Mouse (Mus musculus) T-helper 1 cell (primary cell): ENCODE results near the gene Dus2.
"Not testable (repeated sequence)": the region's sequence is repeated elsewhere in the genome, so short reads cannot be mapped to it uniquely, and the experiment has no call there.

Source experiments
- in situ Hi-C: fragments of 300-600 bp; cut with MboI, MseI; formaldehyde crosslinking; loops from one replicate; pipeline ENCODE4 v1.15.1; 2025; ENCODE audit warnings: high pct_unique_total_duplicates

The Dus2 gene

GRCm38 (mm10) chr8:105990856-105991387 lies at the start of gene Dus2:
Dus2 (plus strand) TSS chr8:105991337.
- in situ Hi-C loops = no loop called here

DNA sequence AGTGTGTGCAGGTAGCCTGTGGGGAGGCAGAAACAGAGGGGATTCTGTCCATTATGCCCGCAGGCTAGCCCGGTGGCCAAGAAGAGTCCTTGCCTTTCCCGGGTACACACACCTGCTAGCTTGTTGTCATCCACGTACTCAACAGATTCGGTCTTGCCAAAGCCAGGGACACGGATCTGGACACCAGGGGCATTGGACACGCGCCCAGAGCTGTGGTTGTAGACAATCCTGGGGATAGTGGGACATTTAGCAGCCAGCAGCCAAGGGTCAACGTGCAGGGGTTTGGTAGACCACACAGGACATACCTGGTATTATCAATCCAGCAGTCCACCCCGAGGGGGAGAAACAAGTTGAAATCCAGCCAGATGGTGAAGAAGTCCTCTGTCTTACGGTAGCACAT lies 49.1 kb upstream of the Dus2 start:
- in situ Hi-C loops = no loop called here

- in situ Hi-C loops = no loop called here
These were observed 48.6 kb upstream of the Dus2 start for GRCm38 (mm10) chr8:105942542-105942941.

- in situ Hi-C loops = no loop called here
These were observed 47.8 kb upstream of the Dus2 start, which contains the start of gene Lcat for GRCm38 (mm10) chr8:105943321-105943739. Lcat (minus strand) TSS chr8:105943382.

DNA sequence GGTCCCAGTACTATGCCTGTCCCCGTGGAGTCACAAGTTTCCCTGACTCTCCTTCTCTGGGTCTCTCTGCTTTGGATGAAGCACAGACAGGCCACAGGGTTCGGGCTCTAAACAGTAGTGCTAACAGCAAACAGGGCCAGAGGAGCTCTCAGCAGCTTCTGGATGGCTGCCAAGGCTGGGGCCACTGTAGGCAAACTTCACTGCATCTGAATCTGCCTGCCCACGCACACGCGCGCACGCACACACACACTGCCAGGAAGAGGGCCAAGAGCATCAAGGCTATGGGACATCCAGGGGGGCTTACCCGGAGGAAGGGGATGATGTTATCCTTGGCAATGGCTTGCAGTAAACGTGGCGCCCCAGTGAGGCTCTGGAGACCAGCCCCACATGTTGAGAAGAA lies 41.8 kb upstream of the Dus2 start:
- in situ Hi-C loops = no loop called here

GRCm38 (mm10) chr8:105951057-105951659 lies 40.0 kb upstream of the Dus2 start:
- in situ Hi-C loops = no loop called here

GRCm38 (mm10) chr8:105956556-105956955 lies 34.6 kb upstream of the Dus2 start:
- in situ Hi-C loops = no loop called here

DNA sequence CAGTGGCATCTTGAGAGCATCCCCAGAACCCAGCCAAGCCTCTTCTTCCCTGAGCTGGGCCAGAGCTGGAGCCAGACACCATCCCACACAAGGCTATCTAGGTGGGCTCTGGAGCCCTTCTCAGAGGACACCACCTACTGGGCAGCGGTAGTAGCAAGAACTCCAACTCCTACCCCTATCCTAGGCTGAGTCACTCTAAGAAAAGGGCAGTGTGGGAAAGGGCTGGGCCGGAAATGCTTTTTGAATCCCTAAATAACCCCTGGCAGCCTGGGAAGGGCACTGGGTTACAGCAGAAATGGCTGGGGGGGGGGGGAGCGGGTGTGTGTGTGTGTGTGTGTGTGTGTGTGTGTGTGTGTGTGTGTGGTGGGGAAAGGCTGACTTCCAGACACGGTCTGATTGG lies 33.3 kb upstream of the Dus2 start:
- in situ Hi-C loops = no loop called here

GRCm38 (mm10) chr8:105959350-105959749 lies 31.8 kb upstream of the Dus2 start:
- in situ Hi-C loops = no loop called here

GRCm38 (mm10) chr8:105961101-105961500 lies 30.0 kb upstream of the Dus2 start:
- in situ Hi-C loops = no loop called here

- in situ Hi-C loops = no loop called here
These were observed 29.6 kb upstream of the Dus2 start for GRCm38 (mm10) chr8:105961536-105961935.

GRCm38 (mm10) chr8:105964506-105965265 lies 26.5 kb upstream of the Dus2 start:
- in situ Hi-C loops = no loop called here

- in situ Hi-C loops = no loop called here
These were observed 25.8 kb upstream of the Dus2 start for GRCm38 (mm10) chr8:105965266-105965904.

- in situ Hi-C loops = no loop called here
These were observed 25.2 kb upstream of the Dus2 start, which contains the start of gene Slc12a4 for GRCm38 (mm10) chr8:105965905-105966341. Slc12a4 (minus strand) TSS chr8:105966097.

- in situ Hi-C loops = no loop called here
These were observed 24.3 kb upstream of the Dus2 start for GRCm38 (mm10) chr8:105966692-105967311.

DNA sequence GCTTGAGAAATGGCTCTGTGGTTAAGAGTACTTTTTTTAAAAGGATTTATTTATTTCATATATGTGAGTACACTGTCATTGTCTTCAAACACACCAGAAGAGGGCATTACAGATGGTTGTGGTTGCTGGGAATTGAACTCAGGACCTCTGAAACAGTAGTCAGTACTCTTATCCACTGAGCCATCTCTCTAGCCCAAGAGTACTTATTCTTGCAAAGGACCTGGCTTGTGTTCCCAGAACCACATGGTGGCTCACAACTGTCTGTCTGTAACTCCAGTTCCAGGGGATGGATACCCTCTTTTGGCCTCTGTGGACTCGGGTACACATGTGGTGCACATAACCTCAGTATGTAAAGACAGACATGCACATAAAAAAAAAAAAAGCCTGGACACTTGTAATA lies 21.8 kb upstream of the Dus2 start:
- in situ Hi-C loops = no loop called here

- in situ Hi-C loops = no loop called here
These were observed 20.0 kb upstream of the Dus2 start for GRCm38 (mm10) chr8:105971019-105971720.

- in situ Hi-C loops = no loop called here
These were observed 15.8 kb upstream of the Dus2 start for GRCm38 (mm10) chr8:105975363-105975762.

DNA sequence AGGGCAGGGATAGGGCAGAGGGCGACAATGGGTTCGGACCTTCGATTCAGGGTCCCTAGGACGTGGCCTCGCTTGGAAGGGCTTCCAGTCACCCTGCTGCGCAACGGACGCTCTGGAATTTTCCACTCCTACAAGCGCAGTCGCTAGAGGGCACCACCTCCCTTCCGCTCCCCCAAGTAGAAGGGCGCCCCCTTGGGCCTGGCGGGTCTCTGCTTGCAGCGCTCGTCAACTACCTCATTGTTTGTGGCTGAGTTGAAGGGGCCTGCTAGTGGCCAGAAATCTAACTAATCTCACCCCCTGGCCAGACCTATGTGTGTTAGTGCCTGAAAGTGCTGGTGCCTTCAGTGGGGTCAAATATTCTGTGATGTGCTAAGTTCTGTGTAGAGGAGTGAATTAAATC lies 11.8 kb upstream of the Dus2 start, which contains the start of gene Dpep3:
Gene Dpep3, minus strand, starts transcription at position 105 of the 400 bp plus-strand sequence.
- in situ Hi-C loops = no loop called here

DNA sequence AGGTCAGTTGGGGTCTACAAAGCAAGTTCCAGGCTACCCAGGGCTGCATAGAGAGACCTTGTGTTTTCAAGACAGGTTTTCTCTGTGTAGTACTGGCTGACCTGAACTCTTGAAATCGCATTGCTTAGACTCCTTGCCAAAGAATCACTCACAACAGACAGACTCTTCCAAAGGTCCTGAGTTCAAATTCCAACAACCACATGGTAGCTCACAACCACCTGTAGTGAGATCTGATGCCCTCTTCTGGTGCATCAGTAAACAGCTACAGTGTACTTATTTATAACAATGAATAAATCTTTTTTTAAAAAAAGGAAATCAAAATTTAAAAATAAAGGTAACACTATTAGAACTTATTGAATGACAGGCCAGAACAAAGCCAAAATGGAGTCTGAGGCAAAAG lies 10.0 kb upstream of the Dus2 start:
- in situ Hi-C loops = no loop called here

- in situ Hi-C loops = not testable (repeated sequence)
These were observed 7.7 kb upstream of the Dus2 start for GRCm38 (mm10) chr8:105983406-105983805.
